Mouse (Mus musculus): ENCODE results near the gene Akap3.

The Akap3 gene

DNA sequence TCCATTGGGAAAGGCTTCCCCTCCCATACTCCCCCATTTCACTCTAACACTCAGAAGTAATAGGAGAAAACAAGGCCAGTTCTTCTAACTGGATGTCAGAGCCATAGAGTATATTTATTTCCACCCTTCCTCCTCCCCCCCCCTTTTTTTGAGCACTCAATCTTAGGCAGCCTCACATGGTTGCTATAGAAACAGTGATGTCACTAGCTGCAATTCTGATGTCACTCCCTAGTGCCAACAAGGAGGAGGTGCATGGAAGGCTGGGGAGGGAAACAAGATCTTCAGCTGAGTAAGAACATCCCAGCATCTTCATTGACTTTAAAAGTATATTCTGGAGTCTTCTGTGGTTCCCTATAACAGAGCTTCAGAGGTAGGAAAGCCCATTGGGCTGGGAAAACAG lies at the start of gene Akap3:
Gene Akap3, plus strand, starts transcription at position 218 of the 400 bp plus-strand sequence.
- DNase-seq (ENCODE audit: low spot score in 2 of 2): no peak

DNA sequence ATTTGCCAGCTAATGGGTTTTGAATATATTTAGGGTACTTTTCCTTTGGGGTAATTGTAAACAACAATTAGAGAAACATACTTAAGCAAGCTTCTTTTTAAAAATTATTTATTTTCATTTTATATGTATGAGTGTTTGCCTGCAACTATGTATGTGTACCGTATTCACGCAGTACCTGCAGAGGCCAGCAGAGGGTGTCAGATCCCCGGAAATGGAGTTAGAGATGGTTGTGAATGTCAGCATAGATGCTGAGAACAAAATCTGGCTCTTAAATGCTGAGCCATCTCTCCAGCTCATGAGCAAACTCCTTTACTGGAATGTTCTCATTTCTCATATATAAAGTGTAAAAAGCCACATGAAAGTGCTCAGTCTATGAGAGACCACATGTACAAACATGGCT lies 46.1 kb upstream of the Akap3 start:
- DNase-seq (ENCODE audit: low spot score in 2 of 2): no peak

DNA sequence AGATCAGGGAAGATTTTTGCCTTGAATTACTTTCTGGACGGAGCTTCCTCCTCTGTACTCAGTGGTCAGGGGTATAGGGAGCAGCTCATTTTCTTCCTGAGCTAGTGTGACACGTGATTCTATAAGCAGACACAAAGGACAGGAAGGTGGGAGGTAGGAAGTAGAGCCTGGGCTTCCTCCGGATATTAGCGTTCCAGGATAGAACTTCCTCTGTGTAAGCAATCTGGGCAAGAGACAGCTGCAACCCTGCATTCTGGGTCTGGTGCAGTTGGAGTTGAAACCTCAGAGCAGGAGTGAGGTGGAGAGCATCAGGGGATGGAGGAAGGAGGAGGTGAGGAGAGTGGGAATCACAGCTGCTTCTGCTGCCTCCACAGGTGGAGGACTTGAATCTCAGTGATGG lies 44.8 kb upstream of the Akap3 start:
- DNase-seq (ENCODE audit: low spot score in 2 of 2): peak in 1 of 2 experiments; percentile 14

DNA sequence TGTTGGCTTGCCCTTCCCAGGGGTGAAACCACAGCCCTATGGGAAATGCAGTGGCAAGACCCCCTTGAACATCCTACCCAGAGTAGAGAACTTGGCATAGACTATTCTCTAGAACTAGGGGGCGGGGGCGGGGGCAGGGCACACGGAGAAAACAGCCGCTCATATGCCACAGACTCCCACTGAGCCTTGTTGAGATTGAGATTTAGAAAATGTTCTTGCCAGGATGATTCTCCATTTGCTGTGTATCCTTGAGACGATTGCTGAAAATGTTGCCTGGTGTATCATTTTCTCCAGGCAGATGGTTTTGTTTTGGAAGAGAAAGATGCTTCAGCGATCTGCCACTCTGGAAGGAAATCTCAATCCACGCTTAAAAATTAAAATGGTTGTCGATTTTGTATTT lies 44.3 kb upstream of the Akap3 start:
- DNase-seq (ENCODE audit: low spot score in 2 of 2): no peak

DNA sequence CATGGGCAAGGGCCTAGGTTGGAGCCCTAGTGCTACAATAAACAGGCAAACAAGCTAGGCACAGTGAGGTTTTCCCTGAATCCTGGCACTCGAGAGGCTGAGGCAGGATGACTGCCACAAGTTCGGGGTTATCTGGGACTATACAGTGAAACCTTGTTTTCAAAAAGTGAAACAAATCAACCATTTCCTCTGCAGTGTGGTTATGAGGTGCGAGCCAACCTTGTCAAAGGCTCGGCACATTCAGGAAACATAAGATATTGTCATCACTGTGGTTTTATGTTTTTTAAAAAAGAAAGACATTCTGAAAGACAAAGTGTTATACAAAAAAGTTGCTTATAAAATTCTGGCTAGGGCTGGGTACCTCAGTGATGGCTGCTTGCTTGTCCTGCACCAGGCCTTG lies 41.4 kb upstream of the Akap3 start:
- no peak for DNase-seq (ENCODE audit: low spot score in 2 of 2)

DNA sequence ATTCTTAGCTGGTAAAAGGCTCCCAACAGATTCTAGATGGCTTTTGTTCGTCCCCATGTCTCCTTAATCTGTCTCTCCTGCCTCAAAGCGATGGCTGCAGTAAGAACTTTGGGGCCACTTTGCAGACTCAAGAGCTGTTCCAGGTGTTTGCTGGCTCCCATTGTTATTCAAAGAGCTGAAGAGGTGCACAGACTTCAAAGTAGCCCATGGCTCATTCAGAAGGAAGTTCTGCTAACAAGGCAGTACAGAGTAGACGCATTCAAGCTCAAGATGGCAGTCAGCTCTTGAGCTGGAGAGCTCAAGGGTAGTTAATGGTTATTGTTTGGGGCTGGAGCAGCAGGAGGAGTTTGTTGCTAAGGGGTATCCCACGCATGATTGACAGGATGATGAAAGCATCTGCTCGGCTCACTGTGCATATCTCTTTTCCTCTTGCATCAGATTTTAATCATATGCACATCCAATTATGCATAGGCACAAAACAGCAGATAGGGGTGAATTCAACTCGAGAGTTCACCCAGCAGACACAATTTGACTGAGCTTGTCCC lies 37.6 kb upstream of the Akap3 start:
- no peak for DNase-seq (ENCODE audit: low spot score in 2 of 2)

DNA sequence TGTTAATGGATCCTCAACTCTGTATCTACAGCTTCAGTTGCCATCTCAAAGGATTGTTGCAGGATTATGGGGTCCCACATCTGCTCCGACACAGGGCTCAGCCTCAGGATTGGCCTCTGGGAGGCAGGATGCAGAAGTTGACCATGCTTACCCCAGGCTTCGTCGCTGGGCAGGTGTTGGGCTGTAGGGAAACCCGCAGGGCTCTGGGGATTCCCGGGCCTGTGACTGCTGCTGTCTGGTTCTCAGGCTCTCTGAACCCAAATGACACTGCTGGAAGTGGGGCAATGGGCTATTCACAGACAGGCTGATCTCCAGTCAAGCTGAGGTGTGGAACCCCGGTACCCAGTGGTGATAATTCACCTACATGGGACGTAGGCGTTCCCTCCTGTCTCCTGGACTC lies 36.6 kb upstream of the Akap3 start:
- DNase-seq (ENCODE audit: low spot score in 2 of 2): no peak

DNA sequence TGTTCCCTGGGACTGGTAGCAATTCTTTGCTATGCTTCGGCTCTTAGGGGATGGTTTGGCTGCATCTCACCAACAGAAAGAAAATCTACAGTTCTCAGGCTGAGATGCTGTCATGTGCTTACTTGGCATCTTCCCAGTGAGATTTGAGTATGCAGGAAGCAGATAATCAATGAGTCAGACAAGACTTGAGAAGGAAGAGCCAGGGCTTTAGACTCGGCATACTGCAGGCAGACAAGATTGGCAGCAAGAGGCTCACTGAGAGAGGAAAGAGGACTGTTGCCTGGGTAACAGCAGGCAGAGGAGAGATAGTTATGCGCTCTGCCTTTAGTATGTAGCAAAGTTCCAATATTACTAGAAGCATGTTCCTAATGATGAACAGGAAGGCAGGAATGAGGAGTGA lies 29.8 kb upstream of the Akap3 start:
- DNase-seq (ENCODE audit: low spot score in 2 of 2): no peak

DNA sequence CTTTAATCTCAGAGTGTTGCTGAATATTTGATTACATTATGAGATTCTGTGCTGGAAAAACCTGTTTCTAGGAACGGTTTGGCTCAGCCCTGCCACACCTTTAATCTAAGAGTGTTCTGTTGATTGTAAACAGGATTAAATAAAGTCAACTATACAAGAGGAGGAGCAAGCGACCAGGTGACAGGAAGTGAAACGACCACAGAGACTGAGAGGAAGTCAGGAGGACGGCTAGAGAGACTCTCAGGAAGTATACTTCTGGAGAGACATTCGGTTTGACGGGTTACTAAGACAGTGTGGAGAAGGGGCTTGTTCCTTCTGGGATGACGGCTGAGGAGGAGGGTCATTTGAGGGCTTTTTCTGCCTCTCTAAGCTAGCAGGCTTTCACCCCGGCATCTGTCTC lies 16.3 kb upstream of the Akap3 start:
- DNase-seq (ENCODE audit: low spot score in 2 of 2): no peak

DNA sequence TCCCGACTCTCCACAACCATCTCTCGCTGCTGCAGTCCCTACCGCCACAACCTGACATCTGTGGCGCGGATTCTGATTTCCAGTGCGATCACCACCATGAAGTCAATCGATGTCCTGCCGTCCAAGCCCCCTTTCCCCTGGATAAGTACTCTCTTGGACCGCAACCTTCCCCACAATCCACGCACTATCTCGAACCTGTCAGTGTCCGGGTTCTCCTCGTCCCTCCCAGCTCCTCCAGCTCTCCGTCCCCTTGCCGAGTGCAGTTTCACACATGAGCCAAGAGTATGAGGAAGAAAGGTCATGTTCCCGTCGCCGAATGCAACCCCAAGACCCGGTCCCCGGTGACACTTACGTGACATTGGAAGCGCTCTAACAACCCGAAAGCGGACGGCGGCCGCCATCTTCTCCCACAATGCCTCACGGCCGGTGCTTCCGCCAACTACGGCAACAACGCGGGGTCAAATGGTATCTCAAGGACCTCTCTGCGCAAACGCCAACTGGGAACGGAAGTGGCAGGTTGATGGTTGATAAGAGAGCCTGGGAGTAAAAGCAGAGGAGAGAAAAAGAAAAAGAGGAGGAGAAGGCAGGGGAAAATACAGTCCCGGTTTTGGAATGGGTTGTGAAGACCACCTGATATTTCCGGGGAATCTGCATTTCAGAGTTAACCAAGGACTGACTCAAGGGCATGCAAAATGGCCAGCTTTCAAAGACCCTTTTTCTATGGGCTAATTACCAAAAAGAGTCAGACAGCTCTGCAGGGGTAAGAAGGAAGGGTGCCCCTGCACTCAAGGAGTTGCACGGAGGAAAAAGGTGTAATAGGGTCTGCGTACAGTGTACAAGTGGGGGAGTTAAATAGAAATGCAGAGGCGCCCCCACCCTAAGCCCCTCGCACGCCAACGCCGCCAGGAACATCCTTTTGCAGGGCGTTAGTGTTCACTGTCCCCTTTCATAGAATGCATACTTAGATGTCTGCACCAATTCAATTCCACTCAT lies 3.9 kb upstream of the Akap3 start, which contains the start of gene Ndufa9:
Gene Ndufa9, minus strand, starts transcription at position 425 of the 993 bp plus-strand sequence.
- DNase-seq (ENCODE audit: low spot score in 2 of 2): peak; percentile 94 to 96

DNA sequence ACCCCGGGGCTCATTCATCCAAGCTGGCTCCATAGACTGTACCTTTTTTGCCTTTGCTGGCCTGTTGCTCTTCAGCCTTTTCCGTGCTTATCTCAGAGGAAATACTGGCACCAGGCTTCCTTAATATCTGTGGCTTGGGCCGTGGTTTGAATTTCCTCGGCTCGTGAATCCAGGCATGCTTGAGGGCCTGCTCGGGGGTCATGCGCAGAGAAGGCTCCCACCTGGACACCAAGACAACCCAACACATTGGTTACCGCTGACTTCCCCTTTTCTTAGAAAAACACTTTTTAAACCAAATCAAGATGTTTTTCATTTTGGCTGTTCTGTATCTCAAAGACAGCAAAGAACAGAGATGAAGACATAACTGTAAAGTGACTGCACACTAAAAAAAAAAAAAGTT lies 24.2 kb downstream of the Akap3 start:
- no peak for DNase-seq (ENCODE audit: low spot score in 2 of 2)

DNA sequence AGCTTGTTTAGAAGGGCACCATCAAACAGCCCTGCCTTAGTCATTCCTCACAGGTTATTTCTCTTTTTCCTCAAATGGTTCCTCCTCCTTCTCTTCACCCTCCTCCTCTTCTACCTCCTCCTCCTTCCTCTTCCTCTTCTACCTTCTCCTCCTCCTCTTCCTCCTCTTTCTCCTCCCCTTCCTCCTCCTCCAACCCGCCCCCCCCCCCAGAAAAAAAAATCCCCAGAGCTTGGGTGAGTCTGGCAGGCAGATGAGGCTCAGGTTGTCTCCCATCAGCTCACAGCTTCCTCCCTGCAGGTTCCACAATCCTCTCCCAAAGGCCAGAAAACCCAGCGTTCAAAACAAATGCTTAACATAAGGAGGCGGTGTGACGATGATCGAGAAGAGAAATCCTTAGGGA lies 54.5 kb downstream of the Akap3 start:
- DNase-seq (ENCODE audit: low spot score in 2 of 2): no peak

DNA sequence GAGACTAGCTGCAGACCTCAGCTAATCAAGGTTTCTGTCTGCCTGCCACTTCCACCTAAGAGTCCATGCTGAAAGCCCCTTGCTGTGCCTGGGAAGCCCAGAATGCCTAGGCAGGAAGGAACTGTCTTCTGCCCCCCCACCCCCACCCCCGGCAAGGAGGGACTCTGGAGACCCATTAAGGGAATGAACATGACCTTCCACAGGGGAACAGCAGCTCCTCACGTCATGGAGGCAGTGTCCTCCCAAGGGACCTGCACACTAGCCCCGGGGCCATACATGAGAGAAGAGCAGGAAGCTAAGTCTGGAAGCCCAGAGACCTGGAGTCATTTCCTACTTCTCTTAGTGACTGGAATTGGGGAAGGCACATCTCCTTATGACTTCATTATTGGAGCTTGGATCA lies 55.0 kb downstream of the Akap3 start:
- no peak for DNase-seq (ENCODE audit: low spot score in 2 of 2)

DNA sequence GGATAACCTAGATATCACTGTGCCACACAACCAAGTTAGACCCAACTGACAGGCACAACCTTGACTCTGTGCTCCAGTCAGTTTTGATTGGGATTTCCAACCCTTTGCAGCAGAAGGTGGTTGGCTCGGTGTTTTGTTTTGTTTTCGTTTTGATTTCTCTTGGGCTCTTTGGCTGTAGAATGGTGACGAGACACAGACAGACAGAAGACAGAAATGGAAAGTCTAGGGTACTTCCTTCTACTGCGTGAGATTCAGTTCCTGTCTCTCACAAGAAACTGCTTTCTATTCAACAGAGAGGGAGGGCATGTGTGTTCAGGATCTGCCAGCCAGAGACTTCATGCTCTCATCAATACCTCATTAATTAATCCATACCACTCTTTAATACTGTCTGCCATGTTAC lies 57.8 kb downstream of the Akap3 start:
- no peak for DNase-seq (ENCODE audit: low spot score in 2 of 2)

DNA sequence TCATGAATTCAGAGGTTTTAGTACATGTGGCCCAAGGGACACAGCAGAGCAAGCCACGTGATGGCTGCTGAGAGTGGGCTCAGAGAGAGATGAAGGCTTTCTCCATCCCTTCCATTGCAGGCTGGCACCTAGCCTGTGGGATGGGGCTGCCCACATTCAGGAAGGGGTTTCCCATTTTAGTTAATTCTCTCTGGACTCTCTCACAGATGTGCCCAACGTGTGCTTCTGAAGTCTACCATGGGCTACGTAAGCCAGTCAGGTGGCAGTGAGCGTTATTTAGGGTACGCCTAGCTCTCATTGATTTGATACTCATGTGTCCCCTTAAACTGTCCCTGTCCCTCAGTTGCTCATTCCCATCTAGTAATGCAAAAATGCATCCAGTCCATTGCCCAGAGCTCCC lies 62.0 kb downstream of the Akap3 start:
- DNase-seq (ENCODE audit: low spot score in 2 of 2): no peak

DNA sequence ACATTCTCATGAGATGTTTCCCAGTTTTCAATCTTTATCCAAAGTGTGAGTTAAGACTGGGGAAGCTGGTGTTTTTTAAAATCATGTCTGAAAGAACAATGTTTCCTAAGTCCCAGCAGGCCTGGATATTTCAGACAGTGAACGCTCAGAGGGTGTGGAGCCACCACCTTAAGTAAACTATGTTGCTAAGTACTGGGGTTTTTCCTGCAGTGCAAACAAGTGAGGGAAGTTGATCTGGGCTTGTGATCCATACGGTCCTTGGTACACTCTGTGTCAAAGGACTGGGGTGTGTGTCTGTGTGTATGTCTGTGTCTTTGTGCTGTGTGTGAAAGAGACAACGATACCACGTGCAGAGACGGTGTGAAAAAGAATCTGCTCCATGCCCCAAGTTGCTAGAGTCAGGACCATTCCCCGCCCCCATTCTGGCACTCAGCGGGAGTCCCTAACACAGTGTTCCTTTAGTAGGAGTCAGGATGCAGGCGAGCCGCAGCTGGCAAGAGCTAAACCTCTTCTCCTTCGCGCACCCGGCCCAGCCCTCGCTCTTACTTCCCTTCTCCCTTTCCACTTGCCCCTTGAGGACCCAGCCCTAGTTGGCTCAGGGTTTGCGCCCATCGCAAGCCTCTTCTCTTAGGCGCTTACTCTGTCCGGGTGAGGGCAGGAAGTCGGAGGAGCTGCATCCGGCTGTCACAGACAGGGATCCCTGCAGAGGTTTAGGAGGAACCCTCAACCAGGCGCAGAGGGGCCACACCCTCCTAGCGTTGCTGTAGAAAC lies 68.4 kb downstream of the Akap3 start, which contains the start of gene Dyrk4:
Gene Dyrk4, minus strand, starts transcription at position 729 of the 771 bp plus-strand sequence.
- DNase-seq (ENCODE audit: low spot score in 2 of 2): no peak
